In genomic region chr8:55939870-55940525, GRCm38 (mm10) we compare ENCODE assay signal across 9 mouse cellular contexts. TPM values are rescaled to one million over a fixed set of nuclear protein-coding genes. Genes with fewer than 3 reads are reported as not detected.
A peak's percentile ranks its signal among the peaks of the same experiment; 100 is the strongest.
DNase-seq lines count a peak whose midpoint lies in the region; ATAC-seq lines count a peak whose summit lies in the region.
"Had no signal": no experiment of that assay in that cellular context is flagged by ENCODE, and none has a peak within 500 bp of the region (broad histone marks: within the 10 kb centered on the region; RNA-seq: fewer than 3 reads in every experiment).

Gene Glra3 (plus strand): TSS chr8:55940460.

- 13% methylated on average over 11 of the region's 11 CpGs for WGBS in heart, embryonic 12.5 days
- 8% methylated on average over 11 of the region's 11 CpGs for WGBS in hindbrain, embryonic 15.5 days
- WGBS in limb, embryonic 15.5 days, result 14% methylated on average over 11 of the region's 11 CpGs

- DNase-seq in heart, adult 11 months, result no peak
- DNase-seq in embryo, embryonic 11 days, result peak; percentile 77
- peak; percentile 52 for DNase-seq in right cerebral cortex, postnatal 4 days
- no peak for DNase-seq in adrenal gland, postnatal 14 days
- DNase-seq in yolk sac, embryonic 10.5 days (ENCODE audit: low spot score), result no peak

- H3K27me3 ChIP-seq in heart, embryonic 12.5 days (replicated peaks), result no peaks in the 10 kb centered on the region
- H3K27me3 ChIP-seq in hindbrain, embryonic 15.5 days, result no peaks in the 10 kb centered on the region
- no peaks in the 10 kb centered on the region for H3K27me3 ChIP-seq in limb, embryonic 15.5 days

- H3K9me3 ChIP-seq in heart, embryonic 12.5 days (replicated peaks), result no peaks in the 10 kb centered on the region
- H3K9me3 ChIP-seq in hindbrain, embryonic 15.5 days, result no peaks in the 10 kb centered on the region
- no peaks in the 10 kb centered on the region for H3K9me3 ChIP-seq in limb, embryonic 15.5 days

- no peak within 1 kb of the TSS for H3K9ac ChIP-seq in heart, embryonic 12.5 days
- H3K9ac ChIP-seq in hindbrain, embryonic 15.5 days, result peak within 1 kb of the TSS; percentile 45
- H3K9ac ChIP-seq in limb, embryonic 15.5 days, result no peak within 1 kb of the TSS

- ATAC-seq in heart, embryonic 12.5 days (ENCODE audit: insufficient number of reproducible peaks, low FRiP score), result no peak
- peak; percentile 97 for ATAC-seq in hindbrain, embryonic 15.5 days (ENCODE audit: low FRiP score, low read depth)
- ATAC-seq in limb, embryonic 15.5 days (ENCODE audit: insufficient number of reproducible peaks, low FRiP score, low TSS enrichment, low read depth), result no peak

- peak within 1 kb of the TSS; percentile 61 for H3K4me2 ChIP-seq in heart, embryonic 12.5 days
- peak within 1 kb of the TSS; percentile 81 for H3K4me2 ChIP-seq in hindbrain, embryonic 15.5 days
- H3K4me2 ChIP-seq in limb, embryonic 15.5 days, result peak within 1 kb of the TSS; percentile 28; the same call in 1 of the 2 replicates

- peaks cover 7% of the 10 kb centered on the region for H3K4me1 ChIP-seq in heart, embryonic 12.5 days (replicated peaks)
- H3K4me1 ChIP-seq in hindbrain, embryonic 15.5 days (replicated peaks), result peaks cover 7% of the 10 kb centered on the region; the same call in 1 of the 2 replicates
- peaks cover 5% of the 10 kb centered on the region for H3K4me1 ChIP-seq in limb, embryonic 15.5 days

- peak within 1 kb of the TSS; percentile 27 for H3K4me3 ChIP-seq in heart, embryonic 12.5 days
- H3K4me3 ChIP-seq in hindbrain, embryonic 15.5 days, result peak within 1 kb of the TSS; percentile 49
- no peak within 1 kb of the TSS; the same call in 1 of the 2 replicates for H3K4me3 ChIP-seq in limb, embryonic 15.5 days

- no peak within 1 kb of the TSS for H3K27ac ChIP-seq in heart, embryonic 12.5 days (ENCODE audit: poor library complexity, severe bottlenecking)
- peak within 1 kb of the TSS; percentile 68 for H3K27ac ChIP-seq in hindbrain, embryonic 15.5 days (replicated peaks)
- H3K27ac ChIP-seq in limb, embryonic 15.5 days, result no peak within 1 kb of the TSS

- H3K36me3 ChIP-seq in heart, embryonic 12.5 days, result no peaks in the 10 kb centered on the region
- no peaks in the 10 kb centered on the region for H3K36me3 ChIP-seq in hindbrain, embryonic 15.5 days
- H3K36me3 ChIP-seq in limb, embryonic 15.5 days, result no peaks in the 10 kb centered on the region

RNA-seq across cellular contexts. Expression of gene Glra3, which starts in this region (rescaled TPM):
- polyA plus RNA-seq in heart, embryonic 12.5 days (2016; fragmentation: Nextera tagmentation; extraction: Ambion mirVana), result not detected in 2 replicates
- 1.6 and 1.7 TPM in 2 replicates for polyA plus RNA-seq in hindbrain, embryonic 15.5 days (2015; fragmentation: Nextera tagmentation; extraction: Ambion mirVana)
- 0.05 TPM in 1 of 2 replicates, not detected in the other for polyA plus RNA-seq in limb, embryonic 15.5 days (2015; fragmentation: Nextera tagmentation; extraction: Ambion mirVana)
- not detected in 2 replicates for total RNA-seq in adrenal gland, postnatal 14 days (2021)
- total RNA-seq: hematopoietic stem cell, adult 5-6 weeks had no signal

Comparison
In these comparisons a context has a peak if more than half of its experiments do, and no peak if none do; other contexts are left out.
1. H3K4me2 ChIP-seq: peak in every context shown above with its lines; median percentile 81 in hindbrain, embryonic 15.5 days; 61 in heart, embryonic 12.5 days; 28 in limb, embryonic 15.5 days.
2. DNase-seq: peak in embryo, embryonic 11 days (single experiment) and right cerebral cortex, postnatal 4 days (single experiment); none in heart, adult 11 months (single experiment), adrenal gland, postnatal 14 days (single experiment) and yolk sac, embryonic 10.5 days (single experiment).